Mouse (Mus musculus): Measurements from ENCODE around the gene Slc25a4. TPM values are rescaled to one million over a fixed set of nuclear protein-coding genes. Genes with fewer than 3 reads are reported as not detected.
"Not testable (repeated sequence)": the region's sequence is repeated elsewhere in the genome, so short reads cannot be mapped to it uniquely, and the experiment has no call there.

Slc25a4 gene
- total RNA-seq (2021): 1,000 to 10,000 TPM; 3,766 to 3,984 TPM

- DNase-seq: peak; percentile 98
- intact Hi-C loops (cut with DNase I): no loop called here
Measured at GRCm38 (mm10) chr8:46210404-46211315, at the start of gene Slc25a4. Slc25a4 (minus strand) TSS chr8:46211284.

GRCm38 (mm10) chr8:46257921-46258682 is 47.0 kb upstream of the Slc25a4 start:
- intact Hi-C loops (cut with DNase I): no loop called here
- no peak for DNase-seq

- no peak for DNase-seq
- intact Hi-C loops (cut with DNase I): no loop called here
Measured at GRCm38 (mm10) chr8:46252456-46252855, 41.4 kb upstream of the Slc25a4 start.

- no peak for DNase-seq
- intact Hi-C loops (cut with DNase I): no loop called here
Measured at GRCm38 (mm10) chr8:46251561-46251960, 40.5 kb upstream of the Slc25a4 start.

- intact Hi-C loops (cut with DNase I): no loop called here
- no peak for DNase-seq
Measured at GRCm38 (mm10) chr8:46246346-46246745, 35.3 kb upstream of the Slc25a4 start.

- intact Hi-C loops (cut with DNase I): loop anchor here (1.0 to 5.0 kb wide), 4 partner anchors 38 to 709 kb away; no protein-coding TSS in a partner anchor
Measured at GRCm38 (mm10) chr8:46242946-46243345, 31.9 kb upstream of the Slc25a4 start.

GRCm38 (mm10) chr8:46241568-46242374 is 30.7 kb upstream of the Slc25a4 start:
- intact Hi-C loops (cut with DNase I): loop anchor here (1.0 to 5.0 kb wide), 4 partner anchors 40 to 711 kb away; no protein-coding TSS in a partner anchor
- DNase-seq: peak; percentile 88 to 90

More at GRCm38 (mm10) chr8:46242946-46243345, 31.9 kb upstream of the Slc25a4 start:
- DNase-seq: no peak

GRCm38 (mm10) chr8:46236441-46237223 is 25.5 kb upstream of the Slc25a4 start:
- intact Hi-C loops (cut with DNase I): loop anchor here (1.0 kb wide), 1 partner anchor 51 kb away; no protein-coding TSS in a partner anchor
- DNase-seq: peak; percentile 62 to 68

- intact Hi-C loops (cut with DNase I): no loop called here
- no peak for DNase-seq
Measured at GRCm38 (mm10) chr8:46234736-46235135, 23.7 kb upstream of the Slc25a4 start.

GRCm38 (mm10) chr8:46232798-46233197 is 21.7 kb upstream of the Slc25a4 start:
- peak in 1 of 2 experiments; percentile 30 for DNase-seq
- intact Hi-C loops (cut with DNase I): no loop called here

- intact Hi-C loops (cut with DNase I); DNase-seq: not testable (repeated sequence)
Measured at GRCm38 (mm10) chr8:46231968-46232367, 20.9 kb upstream of the Slc25a4 start.

GRCm38 (mm10) chr8:46226622-46227021 is 15.5 kb upstream of the Slc25a4 start:
- DNase-seq: peak; percentile 32 to 66
- intact Hi-C loops (cut with DNase I): no loop called here

GRCm38 (mm10) chr8:46225501-46225900 is 14.4 kb upstream of the Slc25a4 start:
- DNase-seq: no peak

GRCm38 (mm10) chr8:46220566-46220965 is 9.5 kb upstream of the Slc25a4 start:
- DNase-seq: peak; percentile 52 to 73
- intact Hi-C loops (cut with DNase I): no loop called here

More at GRCm38 (mm10) chr8:46225501-46225900, 14.4 kb upstream of the Slc25a4 start:
- intact Hi-C loops (cut with DNase I): no loop called here

- DNase-seq: peak; percentile 91
- intact Hi-C loops (cut with DNase I): no loop called here
Measured at GRCm38 (mm10) chr8:46216838-46217237, 5.8 kb upstream of the Slc25a4 start.

- no peak for DNase-seq
- intact Hi-C loops (cut with DNase I): no loop called here
Measured at GRCm38 (mm10) chr8:46213971-46214480, 2.9 kb upstream of the Slc25a4 start.

GRCm38 (mm10) chr8:46212194-46212593 is 1.1 kb upstream of the Slc25a4 start:
- peak; percentile 62 to 66 for DNase-seq
- intact Hi-C loops (cut with DNase I): no loop called here

GRCm38 (mm10) chr8:46211611-46212071 is 557 bp upstream of the Slc25a4 start:
- DNase-seq: no peak

GRCm38 (mm10) chr8:46209057-46209456 is 2.0 kb downstream of the Slc25a4 start:
- DNase-seq: peak; percentile 42 to 46
- intact Hi-C loops (cut with DNase I): no loop called here

More at GRCm38 (mm10) chr8:46211611-46212071, 557 bp upstream of the Slc25a4 start:
- intact Hi-C loops (cut with DNase I): no loop called here
